8 mouse cellular contexts compared by ENCODE assay signal in genomic region chr12:78749378-78749801, GRCm38 (mm10). TPM values are rescaled to one million over a fixed set of nuclear protein-coding genes. Genes with fewer than 3 reads are reported as not detected.
A peak's percentile ranks its signal among the peaks of the same experiment; 100 is the strongest.
DNase-seq lines count a peak whose midpoint lies in the region; ATAC-seq lines count a peak whose summit lies in the region.

No protein-coding gene starts in this region.

- under 1% methylated on average over 25 of the region's 25 CpGs for WGBS in intestine, embryonic 15.5 days

- no peaks in the 10 kb centered on the region for H3K36me3 ChIP-seq in intestine, embryonic 15.5 days

- H3K27me3 ChIP-seq in intestine, embryonic 15.5 days (replicated peaks), result no peaks in the 10 kb centered on the region

- peaks cover 2% of the 10 kb centered on the region; the same call in 1 of the 2 replicates for H3K4me1 ChIP-seq in intestine, embryonic 15.5 days (replicated peaks)

- H3K4me3 ChIP-seq in intestine, embryonic 15.5 days (replicated peaks), result peak overlapping the region; percentile 79

- peak; percentile 70 for DNase-seq in 3134 (ENCODE audit: extremely low read depth, insufficient read length, low spot score)
- peak; percentile 87 for DNase-seq in adrenal gland, adult 2 months
- peak; percentile 71 for DNase-seq in embryo, embryonic 10.5 days (ENCODE audit: low spot score)
- peak; percentile 72 for DNase-seq in gastrocnemius, postnatal 14 days
- DNase-seq in left cerebral cortex, postnatal 14 days (ENCODE audit: low spot score in 2 of 2), result peak; percentile 33 to 47
- peak; percentile 45 for DNase-seq in skeletal muscle tissue, adult 2 months (ENCODE audit: low read depth, low spot score)

- H3K9ac ChIP-seq in intestine, embryonic 15.5 days, result peak overlapping the region; percentile 79

- peak; percentile 61 for ATAC-seq in intestine, embryonic 15.5 days
- peak; percentile 17 for ATAC-seq in megakaryocyte progenitor cell, adult 5-6 weeks (replicated peaks; ENCODE audit: poor library complexity)

- no peaks in the 10 kb centered on the region for H3K9me3 ChIP-seq in intestine, embryonic 15.5 days

- intact Hi-C loops in gastrocnemius, postnatal 14 days (cut with DNase I; ENCODE audit: low total_unique reads), result no loop called here
- intact Hi-C loops in left cerebral cortex, postnatal 14 days (cut with DNase I), result loop anchor here (10.0 kb wide), 1 partner anchor 525 kb away; the partner anchor contains the start of gene Gphn

- H3K27ac ChIP-seq in intestine, embryonic 15.5 days, result peak overlapping the region; percentile 97

- peak overlapping the region; percentile 54 for H3K4me2 ChIP-seq in intestine, embryonic 15.5 days (replicated peaks)

RNA-seq across cellular contexts. Expression of gene Mpp5, which starts 0.7 kb away (rescaled TPM):
- total RNA-seq in adrenal gland, adult 2 months (2021), result 10 to 100 TPM; 26.9 to 36.3 TPM
- polyA plus RNA-seq in adrenal gland, adult 2 months (2012; rRNA removed), result 0.33 and 0.36 TPM in 2 replicates
- 10 to 100 TPM; 12.7 to 18.4 TPM for total RNA-seq in gastrocnemius, postnatal 14 days (2021)
- polyA plus RNA-seq in intestine, embryonic 15.5 days (2015; fragmentation: Nextera tagmentation; extraction: Ambion mirVana), result 21.5 and 25.3 TPM in 2 replicates
- total RNA-seq in left cerebral cortex, postnatal 14 days (2021), result 10 to 100 TPM; 14.3 to 18.9 TPM
- 10.4 and 11.7 TPM in 2 replicates for total RNA-seq in megakaryocyte progenitor cell, adult 5-6 weeks (2015)
- total RNA-seq in megakaryocyte progenitor cell, adult 5-6 weeks (2017), result 10.8 and 22.5 TPM in 2 replicates

RNA-seq across cellular contexts. Expression of gene Fam71d, which starts 58.1 kb away (rescaled TPM):
- under 1 TPM; 0.35 to 0.86 TPM for total RNA-seq in adrenal gland, adult 2 months (2021)
- polyA plus RNA-seq in adrenal gland, adult 2 months (2012; rRNA removed), result not detected in 2 replicates
- total RNA-seq in gastrocnemius, postnatal 14 days (2021), result under 1 TPM in 1 of 2 experiments, not detected in 1; 0.25 TPM
- not detected in 2 replicates for polyA plus RNA-seq in intestine, embryonic 15.5 days (2015; fragmentation: Nextera tagmentation; extraction: Ambion mirVana)
- under 1 TPM; 0.21 to 0.97 TPM for total RNA-seq in left cerebral cortex, postnatal 14 days (2021)
- not detected in 2 replicates for total RNA-seq in megakaryocyte progenitor cell, adult 5-6 weeks (2015)
- not detected in 2 replicates for total RNA-seq in megakaryocyte progenitor cell, adult 5-6 weeks (2017)

Comparison
In these comparisons a context has a peak if more than half of its experiments do, and no peak if none do; other contexts are left out.
1. Peak in every context shown above with its lines: DNase-seq, ATAC-seq, H3K4me3 ChIP-seq and H3K27ac ChIP-seq.